Mouse (Mus musculus): Measurements from ENCODE around the gene Gm37240. TPM values are rescaled to one million over a fixed set of nuclear protein-coding genes. Genes with fewer than 3 reads are reported as not detected.
A peak's percentile ranks its signal among the peaks of the same experiment; 100 is the strongest.
"Not testable (repeated sequence)": the region's sequence is repeated elsewhere in the genome, so short reads cannot be mapped to it uniquely, and the experiment has no call there.

The Gm37240 gene
- total RNA-seq, 2 experiments from 2014 or later, result 3.9 to 6.6 TPM

DNA sequence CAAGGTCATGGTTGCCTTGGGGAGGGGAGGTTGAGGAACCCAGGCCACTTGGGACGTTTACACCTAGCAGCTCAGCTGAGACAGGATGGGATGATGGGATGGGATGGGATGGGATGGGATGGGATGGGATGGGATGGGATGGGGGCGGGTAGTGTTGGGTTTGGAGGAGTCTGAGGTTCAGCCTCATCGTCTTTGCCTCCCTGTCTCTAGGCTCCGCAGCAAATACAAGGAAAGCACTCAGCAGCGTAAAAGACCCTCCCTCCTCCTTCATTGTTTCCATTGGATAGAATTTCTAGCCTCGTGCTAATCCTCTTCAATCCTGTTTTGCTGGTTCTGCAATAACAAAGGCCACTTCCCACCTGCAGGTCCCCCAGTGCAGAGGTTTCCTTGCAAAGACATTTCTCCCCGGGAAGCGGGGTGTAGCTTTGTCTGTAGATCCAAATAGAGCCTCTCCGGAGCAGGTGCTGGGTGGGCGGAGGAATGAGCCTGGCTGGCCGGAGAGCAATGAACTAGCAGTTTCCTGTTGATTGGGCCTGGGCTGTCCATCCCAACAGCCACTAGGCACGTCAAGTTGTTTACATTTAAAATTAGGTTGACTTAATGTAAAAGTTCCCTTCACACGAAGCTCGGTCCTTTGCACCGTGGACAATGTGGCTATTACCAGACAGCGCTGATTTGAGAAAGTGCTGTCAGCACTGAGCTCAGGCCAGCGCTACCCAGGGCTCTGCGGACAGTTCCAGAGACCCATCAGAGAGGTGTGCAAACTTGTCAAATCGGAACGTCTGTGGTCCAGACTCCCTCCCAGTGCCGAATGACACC, 1221.9 kb downstream of the Gm37240 start:
- no peak for DNase-seq

DNA sequence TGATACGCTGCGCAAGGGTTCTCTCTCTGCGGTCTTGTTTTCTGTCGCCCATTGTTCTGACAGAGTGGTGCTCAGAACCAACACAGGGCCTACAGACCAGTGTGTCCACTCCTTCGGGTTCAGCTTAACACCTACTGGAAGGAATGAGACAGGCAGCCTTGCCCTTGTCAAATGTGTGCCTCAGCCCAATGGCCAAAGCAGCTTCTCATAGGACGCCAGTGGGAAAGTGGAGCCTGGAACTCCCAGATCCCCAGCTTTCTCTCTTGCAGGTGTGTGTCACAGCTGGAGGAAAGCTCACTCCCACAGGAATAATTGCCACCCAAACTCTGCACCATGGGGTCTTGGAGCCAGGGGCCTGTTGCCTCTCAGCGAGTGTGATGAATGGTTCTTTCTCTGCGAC, 1222.6 kb downstream of the Gm37240 start:
- no peak for DNase-seq

DNA sequence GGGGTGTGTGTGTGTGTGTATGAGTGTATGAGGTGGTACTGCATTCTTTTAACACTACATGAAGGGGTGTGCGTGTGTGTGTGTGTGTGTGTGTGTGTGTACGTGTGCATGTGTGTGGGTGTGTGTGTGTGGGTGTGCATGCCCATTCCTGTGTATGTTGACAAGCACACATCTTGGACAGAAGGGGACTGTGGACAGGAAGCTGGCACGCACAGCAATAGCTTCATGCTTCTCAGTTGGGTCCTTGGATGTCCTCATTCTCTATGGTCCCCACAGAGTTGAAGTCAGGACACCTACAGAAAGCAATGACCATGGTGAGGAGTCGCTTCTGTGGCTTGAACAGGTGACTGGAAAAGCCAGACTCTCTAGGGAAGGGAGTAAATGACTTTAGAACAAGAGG, 1223.5 kb downstream of the Gm37240 start:
- DNase-seq, result no peak

DNA sequence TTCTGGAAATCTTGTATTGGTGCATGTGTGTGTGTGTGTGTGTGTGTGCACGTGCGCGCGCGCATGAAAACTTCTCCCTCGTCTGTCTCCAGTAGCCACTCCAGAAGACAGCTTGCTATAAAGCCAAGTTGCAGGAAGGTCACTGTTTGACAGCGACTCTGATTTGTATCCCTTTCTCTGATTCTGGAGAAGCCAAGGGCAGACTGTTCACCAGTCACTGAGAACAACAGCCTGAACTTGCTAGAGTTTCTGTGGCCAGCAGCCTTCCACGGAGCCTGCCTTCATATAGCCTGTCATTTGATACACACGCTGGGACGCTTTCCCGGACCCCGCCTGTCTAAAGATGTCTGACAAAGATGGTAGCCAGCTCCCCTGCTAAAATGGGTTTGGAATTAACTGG, 1224.2 kb downstream of the Gm37240 start:
- peak; percentile 54 for DNase-seq

DNA sequence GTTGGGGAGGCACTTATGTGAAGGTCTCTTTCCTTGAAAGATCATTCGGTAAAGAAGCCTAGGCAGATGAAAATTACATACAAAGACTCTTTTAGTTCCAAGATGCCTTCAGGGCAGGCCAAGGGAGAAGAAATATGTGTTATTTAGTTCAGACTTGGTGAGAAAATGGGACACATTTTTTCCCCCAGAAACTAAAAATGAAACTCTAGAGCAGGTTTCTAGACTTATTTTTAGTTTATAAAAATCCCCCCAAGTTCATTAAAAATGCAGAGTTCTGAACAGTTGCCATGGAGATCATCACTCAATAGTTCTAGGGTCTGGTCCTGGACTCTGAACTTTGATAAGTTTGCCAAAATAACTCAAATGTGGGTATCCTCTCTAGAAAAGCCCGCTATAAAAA, 1226.9 kb downstream of the Gm37240 start:
- no peak for DNase-seq

DNA sequence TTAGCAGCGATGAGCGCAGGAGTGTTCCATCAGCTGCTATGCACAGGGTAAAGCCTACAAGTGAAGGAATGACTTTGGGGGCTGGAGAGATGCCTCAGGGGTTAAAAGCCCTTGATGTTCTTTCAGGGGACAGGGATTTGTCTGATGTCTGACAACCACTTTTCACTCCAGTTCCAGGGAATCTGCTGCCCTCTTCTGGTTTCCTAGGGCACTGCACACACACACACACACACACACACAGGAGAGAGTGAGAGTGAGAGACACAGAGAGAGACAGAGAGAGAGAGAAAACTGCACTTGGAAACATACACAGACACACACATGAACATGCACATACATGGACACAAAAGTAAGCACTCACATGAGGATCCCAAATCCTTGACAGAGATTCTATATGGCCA, 1228.4 kb downstream of the Gm37240 start:
- no peak for DNase-seq

DNA sequence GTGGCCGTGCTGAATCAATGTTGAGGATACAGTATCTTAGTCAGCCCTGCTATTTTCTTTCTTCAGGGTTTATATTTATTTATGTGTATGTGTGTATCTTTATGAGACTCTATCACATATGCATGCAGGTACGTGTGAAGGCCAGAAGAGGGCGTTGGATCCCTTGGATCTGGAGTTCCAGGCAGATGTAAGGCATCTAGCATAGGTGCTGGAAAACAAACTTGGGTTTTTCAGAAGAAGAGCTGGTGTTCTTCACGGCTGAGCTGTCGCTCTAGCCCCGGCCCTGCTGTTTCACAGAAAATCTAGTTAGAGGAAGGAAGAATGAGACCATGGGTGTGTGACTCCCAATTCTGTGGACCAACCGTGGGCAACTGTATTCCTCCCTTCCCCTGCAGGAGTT, 1229.3 kb downstream of the Gm37240 start:
- DNase-seq, result no peak

DNA sequence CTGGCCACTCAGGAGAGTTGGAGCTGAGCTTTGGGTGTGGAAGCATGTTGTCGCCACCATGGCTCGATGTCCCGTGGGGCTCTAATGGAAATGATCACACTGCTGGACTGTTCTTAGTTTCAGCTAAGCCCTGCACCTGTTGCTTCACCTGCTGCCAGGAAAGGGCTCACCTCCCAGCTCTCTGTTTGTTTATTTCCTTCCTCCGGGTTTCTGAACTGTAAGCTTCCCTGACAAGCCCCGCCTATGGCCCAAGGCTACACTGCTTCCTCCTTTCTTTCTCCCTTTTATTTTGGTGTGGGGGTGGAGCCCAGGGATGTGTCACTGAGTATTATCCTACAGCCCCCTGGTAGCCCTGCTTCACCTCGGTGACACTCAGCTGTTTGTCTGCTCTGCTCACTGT, 1230.1 kb downstream of the Gm37240 start:
- DNase-seq, result no peak

DNA sequence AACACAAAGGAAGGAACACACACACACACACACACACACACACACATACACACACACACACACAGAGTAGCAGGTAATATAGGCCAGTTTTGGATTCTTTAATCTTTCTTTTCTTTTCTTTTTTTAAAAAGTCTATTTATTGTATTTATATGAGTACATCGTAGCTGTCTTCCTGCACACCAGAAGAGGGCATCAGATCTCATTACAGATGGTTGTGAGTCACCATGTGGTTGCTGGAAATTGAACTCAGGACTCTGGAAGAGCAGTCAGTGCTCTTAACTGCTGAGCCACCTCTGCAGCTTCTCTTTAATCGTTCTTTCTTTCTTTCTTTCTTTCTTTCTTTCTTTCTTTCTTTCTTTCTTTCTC, 1231.5 kb downstream of the Gm37240 start:
- DNase-seq, result not testable (repeated sequence)

DNA sequence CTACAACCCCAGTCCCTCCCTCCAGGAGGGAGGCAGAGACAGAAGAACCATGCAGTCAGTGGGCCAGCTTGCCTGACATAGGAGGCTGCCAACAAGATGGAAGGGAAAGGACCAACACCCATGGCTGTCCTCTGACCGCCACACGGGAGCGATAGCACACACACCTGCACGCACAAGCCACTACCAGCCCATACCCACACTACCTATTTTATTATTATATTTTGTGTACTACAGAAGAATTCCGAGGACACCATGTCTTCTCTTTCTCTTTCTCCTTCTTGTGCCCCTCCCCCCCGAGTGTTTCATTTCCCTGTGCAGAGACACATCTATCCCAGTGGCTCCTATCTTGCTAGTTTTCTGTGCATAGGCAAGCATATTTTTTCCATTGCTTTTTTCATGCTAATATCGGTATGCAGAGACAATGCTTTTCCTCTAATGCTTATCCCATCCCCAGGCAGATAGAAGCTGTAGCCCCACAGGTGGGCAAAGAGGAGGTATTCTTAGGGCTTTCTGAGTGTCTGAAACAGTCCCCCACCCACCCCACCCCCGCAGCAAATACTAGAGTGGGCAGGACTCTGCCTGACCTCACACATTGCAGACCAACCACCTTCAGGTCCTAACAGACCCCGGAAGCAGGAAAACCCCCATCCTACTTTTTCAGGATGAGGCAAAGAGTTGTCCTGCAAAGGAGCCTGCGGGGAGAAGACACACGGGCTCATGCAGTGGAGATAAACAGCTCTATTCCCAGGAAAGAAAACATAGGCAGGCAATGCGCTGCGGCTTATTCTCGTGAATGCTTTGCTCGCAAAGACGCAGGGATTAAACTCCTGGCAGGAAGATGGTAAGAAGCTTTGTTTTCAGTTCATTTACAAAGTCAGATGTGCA, 1232.2 kb downstream of the Gm37240 start:
- no peak for DNase-seq

DNA sequence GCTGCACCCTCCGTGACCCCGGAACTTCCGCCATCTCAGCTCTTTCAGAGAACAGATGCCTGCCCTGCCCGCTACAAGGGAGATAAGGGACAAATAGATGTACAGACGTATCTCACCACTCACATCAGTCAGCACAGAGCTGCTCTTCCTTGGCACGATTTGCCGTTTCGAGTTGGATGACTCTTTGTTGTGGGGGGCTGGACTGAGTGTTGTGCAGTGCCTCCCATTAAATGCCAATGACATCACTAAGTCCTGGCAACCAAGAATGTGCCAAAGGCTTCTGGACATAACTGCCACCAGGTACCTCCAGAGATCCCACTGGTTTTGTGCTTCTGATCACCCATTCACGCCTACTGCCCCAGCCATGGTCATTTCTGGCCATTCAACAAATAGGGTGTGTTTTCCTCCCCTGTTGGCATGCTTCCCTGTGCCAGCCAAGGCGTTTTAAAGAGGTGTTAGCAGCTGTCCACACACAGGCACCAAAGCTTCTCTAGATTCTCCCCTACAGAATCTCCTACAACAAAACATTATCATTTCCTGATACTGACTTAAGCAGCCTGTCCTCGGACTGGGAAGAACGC, 1233.0 kb downstream of the Gm37240 start:
- DNase-seq, result peak; percentile 43

DNA sequence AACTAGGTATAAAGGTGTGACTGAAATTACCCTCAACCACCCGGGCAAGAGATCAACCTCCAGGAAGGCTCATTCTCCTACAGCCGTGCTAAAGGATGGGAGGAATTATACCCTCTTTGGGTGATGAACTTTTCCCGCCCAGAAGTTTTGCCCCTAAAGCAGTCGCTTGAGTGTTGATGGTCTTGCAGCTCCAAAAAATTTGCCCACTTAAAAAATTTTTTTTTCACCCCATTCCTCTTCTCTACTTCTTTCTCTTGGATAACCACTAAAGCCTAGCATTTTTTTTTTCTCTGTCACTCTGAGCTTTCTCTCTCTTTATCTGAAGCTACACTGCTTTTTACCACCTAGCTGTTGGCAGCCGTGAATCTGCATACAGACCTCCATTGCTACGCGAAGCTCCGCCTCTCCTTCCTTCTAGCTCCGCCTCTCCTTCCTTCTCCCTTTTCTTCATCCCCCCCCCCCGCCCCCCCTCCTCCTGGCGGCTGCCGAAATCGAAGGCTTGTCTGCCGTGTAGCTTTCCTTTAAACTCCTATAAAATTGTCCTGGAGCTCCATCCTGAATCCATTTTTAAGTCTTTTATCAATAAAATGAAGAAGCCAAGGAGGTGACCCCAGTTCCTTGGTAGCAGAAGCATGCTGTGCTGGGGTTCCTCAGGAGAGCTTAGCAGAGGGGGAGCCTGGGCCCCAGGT, 1233.6 kb downstream of the Gm37240 start:
- no peak for DNase-seq

DNA sequence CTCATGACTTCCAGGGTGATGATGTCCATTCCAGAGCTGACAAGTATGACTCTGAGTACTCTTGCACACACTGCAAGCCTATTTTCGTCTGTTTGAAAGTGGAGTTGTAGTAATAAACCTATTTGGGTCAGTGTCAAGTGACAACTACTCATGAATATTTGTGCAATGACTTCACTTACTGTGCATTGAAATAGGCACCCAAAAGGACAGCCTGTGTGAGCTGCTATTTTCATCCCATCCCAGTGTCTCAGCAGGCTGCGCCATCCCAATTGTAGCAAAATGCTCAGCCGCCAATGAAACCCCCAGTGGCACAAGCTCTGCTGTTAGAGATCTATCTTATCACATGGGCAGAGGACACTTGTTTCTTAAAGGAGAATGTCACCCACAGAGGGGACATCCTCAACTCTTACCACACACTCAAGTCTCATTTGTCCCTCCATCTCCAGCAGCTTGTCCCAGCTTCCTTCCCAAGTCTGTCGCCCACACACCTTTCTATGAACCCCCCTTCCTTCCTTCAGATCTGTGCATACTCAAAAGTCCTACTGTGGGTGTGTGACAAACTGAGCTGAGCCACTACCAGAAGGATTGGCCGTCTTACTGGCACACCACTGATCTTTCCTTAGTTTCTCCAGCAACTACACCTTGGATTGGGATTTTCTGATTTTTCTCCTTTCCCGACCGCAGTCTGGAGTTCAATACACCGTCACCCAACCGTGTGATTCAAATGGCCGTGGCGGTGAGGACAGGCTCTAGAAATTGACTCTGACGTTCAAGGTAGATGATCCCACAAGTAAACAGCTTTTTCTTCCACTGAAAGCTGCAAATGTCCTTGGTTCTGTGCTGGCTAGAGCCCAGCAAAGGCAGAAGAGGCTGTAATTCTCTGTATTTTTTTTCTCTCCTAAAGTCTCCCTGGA, 1234.4 kb downstream of the Gm37240 start:
- peak; percentile 46 for DNase-seq

DNA sequence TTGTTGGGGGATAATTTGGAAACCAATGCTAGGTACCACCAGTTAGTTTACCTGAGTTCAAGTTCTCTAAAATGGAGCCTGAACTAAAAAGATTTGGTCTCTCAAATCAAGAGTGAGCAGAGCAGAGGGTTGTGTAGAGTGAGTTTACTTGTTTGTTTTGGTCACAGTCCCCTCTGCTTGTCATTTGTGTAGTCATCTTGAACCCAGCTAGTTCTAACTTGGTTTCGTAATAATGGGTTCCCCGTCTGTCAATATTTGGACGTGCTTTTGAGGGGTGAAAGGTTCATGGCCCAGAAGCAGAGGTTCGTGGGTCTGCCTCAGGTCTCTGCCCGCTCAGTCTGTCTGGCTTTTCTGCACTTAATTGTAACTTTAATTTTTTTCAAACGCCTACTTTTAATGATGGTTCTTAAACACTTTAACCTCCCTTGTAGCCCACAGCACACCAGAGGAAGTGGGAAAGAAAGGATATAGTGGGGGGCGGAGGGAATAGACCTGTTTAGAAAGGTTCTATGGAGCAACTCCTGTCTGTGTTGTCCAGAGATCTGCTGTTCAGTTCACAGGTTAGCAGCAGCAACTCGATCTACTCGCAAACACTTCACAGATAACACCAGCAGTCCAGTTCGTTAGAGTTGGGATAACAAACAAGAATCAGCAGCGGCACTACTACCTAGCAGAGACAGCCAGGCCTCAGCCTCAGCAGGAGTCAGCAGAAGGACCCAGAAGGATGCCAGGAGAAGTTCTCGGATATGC, 1237.6 kb downstream of the Gm37240 start:
- no peak for DNase-seq

DNA sequence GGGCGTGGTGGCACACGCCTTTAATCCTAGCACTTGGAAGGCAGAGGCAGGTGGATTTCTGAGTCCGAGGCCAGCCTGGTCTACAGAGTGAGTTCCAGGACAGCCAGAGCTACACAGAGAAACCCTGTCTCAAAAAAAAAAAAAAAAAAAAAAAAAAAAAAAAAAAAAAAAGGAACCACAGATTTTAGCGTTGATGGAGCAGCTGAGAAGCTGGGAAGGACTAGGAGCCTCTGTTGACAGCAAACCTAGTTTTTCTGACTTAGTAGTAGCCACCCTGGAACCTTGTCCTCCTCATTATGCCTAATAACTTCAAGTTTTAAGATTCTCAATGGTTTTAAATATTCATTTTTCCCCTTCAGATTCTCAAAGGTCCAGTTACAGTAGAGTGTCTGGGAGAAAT, 1239.2 kb downstream of the Gm37240 start:
- not testable (repeated sequence) for DNase-seq

DNA sequence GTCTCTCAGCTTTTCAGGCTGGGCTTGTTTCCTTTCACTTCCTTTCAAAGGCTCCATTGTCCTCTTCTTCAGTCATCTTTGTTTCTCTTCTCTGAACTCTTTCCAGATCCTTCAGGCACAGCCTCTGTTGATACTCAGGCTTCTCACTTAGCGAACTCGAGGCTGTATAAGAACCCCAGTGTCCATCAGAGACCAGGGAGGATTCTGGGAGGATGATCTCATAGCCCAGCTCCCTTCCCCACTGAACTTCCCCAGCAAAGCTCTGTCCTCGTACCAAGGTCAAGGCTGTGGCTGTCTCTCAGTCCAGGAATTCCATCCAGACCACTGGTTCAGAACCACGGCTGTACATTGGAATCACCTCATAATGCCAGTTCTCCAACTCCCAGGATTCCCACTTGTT, 1239.7 kb downstream of the Gm37240 start:
- DNase-seq, result peak; percentile 54

DNA sequence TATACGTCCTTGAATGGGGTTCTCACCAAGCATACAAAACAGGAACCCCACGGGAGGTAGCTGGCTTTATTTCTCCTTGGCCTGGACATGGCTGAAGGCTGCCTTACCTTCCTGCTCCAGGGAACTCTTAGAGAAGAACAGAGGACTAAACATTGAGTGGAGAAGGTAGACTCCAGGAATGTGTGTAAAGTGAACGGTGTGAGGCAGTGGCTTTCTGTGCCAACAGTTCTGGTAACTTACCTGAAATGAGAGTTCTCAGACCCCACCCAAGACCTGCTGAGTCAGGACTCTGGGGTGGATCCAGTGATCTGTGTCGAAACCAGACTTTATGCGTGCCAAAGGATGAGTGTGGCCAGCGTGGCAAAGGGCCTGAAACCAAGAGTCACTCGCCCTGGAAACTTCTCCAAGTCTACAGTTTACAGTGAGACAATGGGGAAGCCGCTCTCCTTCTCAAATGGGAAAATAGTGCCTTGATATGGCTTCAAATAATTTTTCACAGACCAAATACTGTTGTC, 1240.9 kb downstream of the Gm37240 start:
- peak; percentile 67 for DNase-seq

DNA sequence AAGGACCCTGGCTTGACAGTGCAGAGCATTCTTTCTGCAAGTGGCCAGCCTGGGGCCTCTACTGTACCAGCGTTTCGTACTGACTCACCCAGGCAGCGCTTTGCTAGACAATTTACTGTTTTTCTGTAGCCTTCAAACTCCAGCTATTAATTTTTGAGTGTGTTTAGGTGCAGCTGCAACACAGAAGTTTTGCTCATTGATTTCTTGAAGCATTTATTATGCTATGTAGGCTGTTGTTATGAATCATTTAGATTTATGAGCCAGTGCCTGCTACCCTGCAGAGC, 1241.4 kb downstream of the Gm37240 start:
- no peak for DNase-seq

DNA sequence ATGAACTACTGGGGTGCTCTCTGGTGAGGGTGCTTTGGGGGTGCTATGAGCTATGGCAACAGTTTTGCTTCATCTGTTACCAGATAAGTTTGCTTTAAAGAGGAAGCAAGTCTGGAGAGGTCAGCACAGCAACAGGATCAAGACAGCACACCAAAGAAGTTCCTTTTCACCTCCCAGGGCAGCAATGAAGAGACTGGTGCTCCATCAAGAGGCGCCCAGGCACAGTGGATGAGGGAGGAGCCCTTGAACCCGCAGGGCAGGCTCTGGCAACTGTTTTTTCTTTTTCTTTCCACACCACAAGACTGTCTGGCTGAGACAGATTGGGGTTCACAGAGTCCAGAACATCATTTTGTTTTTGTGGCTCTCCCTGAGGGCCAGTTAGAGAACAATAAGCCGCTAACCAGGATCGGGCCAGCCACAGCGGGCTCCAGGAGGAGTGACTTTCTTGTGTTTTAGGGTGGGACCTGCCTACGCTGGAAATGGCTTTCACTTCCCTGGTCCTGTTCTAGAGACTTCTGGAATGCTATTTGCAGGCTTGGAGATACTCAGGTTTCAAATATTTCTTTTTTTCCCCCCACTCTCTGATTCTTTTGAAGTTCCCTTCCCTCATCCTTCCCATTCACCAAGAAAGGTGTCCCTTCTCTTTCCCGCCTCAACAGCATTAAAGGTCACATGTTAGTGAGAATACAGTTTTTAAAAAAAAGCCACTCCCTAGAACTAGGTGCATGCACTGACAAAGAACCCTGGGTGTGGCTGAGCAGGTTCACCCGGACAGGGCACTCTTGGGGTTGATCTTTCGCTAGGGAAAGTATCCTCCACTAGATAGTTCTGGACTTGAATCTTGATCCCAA, 1241.9 kb downstream of the Gm37240 start:
- no peak for DNase-seq

DNA sequence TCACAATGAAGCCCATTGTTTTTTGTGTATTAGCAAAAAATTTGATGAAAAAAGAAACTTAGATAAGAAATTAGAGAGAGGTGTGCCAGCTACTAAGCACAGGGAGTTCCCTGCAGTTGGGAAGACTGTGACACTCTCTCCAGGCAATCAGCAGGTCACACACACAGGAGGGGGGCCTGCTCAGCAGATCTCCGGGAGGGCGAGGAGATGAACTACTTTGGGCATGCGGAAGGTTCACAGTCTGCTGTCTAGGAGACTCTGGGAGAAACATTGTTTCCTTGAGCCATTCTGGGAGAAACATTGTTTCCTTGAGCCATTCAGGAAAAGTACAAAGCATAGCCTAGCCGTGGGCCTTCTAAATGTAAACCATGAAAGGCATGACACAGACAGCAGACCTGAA, 1244.4 kb downstream of the Gm37240 start:
- DNase-seq, result no peak
